Mouse (Mus musculus) cerebellum, adult 11 months (tissue): ENCODE results near the gene Pip4k2b.
"Not testable (repeated sequence)": the region's sequence is repeated elsewhere in the genome, so short reads cannot be mapped to it uniquely, and the experiment has no call there.

Source experiments
- DNase-seq: peaks from one replicate; pipeline ENCODE4 v3.0.0; 2022

Pip4k2b gene

GRCm38 (mm10) chr11:97744063-97744717 is at the start of gene Pip4k2b:
TSS of gene Pip4k2b (minus strand) at chr11:97744704.
- DNase-seq = no peak

- no peak for DNase-seq
Measured at GRCm38 (mm10) chr11:97793165-97793564, 48.7 kb upstream of the Pip4k2b start.

GRCm38 (mm10) chr11:97790778-97791438 is 46.4 kb upstream of the Pip4k2b start:
- not testable (repeated sequence) for DNase-seq

GRCm38 (mm10) chr11:97789727-97790126 is 45.2 kb upstream of the Pip4k2b start:
- DNase-seq = no peak

GRCm38 (mm10) chr11:97787961-97788360 is 43.5 kb upstream of the Pip4k2b start:
- no peak for DNase-seq

GRCm38 (mm10) chr11:97782564-97782895 is 38.0 kb upstream of the Pip4k2b start:
- no peak for DNase-seq

- DNase-seq = peak; percentile 99
Measured at GRCm38 (mm10) chr11:97781832-97782563, 37.5 kb upstream of the Pip4k2b start, which contains the start of gene Rpl23. TSS of gene Rpl23 (minus strand) at chr11:97782437.

GRCm38 (mm10) chr11:97781478-97781831 is 37.0 kb upstream of the Pip4k2b start:
- no peak for DNase-seq

- no peak for DNase-seq
Measured at GRCm38 (mm10) chr11:97779968-97780701, 35.6 kb upstream of the Pip4k2b start.

GRCm38 (mm10) chr11:97778918-97779317 is 34.4 kb upstream of the Pip4k2b start:
- no peak for DNase-seq

- DNase-seq = no peak
Measured at GRCm38 (mm10) chr11:97777129-97777529, 32.6 kb upstream of the Pip4k2b start.

GRCm38 (mm10) chr11:97776497-97777128 is 32.1 kb upstream of the Pip4k2b start:
- DNase-seq = no peak

- DNase-seq = no peak
Measured at GRCm38 (mm10) chr11:97775808-97776496, 31.4 kb upstream of the Pip4k2b start, which contains the start of gene 1700001P01Rik. TSS of gene 1700001P01Rik (minus strand) at chr11:97775918.

- DNase-seq = no peak
Measured at GRCm38 (mm10) chr11:97775186-97775585, 30.7 kb upstream of the Pip4k2b start.

GRCm38 (mm10) chr11:97771410-97771809 is 26.9 kb upstream of the Pip4k2b start:
- no peak for DNase-seq

GRCm38 (mm10) chr11:97769704-97770103 is 25.2 kb upstream of the Pip4k2b start:
- DNase-seq = no peak

GRCm38 (mm10) chr11:97766154-97766881 is 21.8 kb upstream of the Pip4k2b start, which contains the start of gene Cwc25:
TSS of gene Cwc25 (minus strand) at chr11:97766556.
- peak; percentile 90 for DNase-seq

- DNase-seq = no peak
Measured at GRCm38 (mm10) chr11:97761638-97762037, 17.1 kb upstream of the Pip4k2b start.

GRCm38 (mm10) chr11:97758942-97759341 is 14.4 kb upstream of the Pip4k2b start:
- no peak for DNase-seq

GRCm38 (mm10) chr11:97758125-97758524 is 13.6 kb upstream of the Pip4k2b start:
- no peak for DNase-seq

GRCm38 (mm10) chr11:97753277-97753676 is 8.8 kb upstream of the Pip4k2b start:
- DNase-seq = no peak
